Comparison of ENCODE assay signal across 25 mouse cellular contexts in genomic region chr19:38282407-38282806, GRCm38 (mm10). TPM values are rescaled to one million over a fixed set of nuclear protein-coding genes. Genes with fewer than 3 reads are reported as not detected.
A peak's percentile ranks its signal among the peaks of the same experiment; 100 is the strongest.
DNase-seq lines count a peak whose midpoint lies in the region; ATAC-seq lines count a peak whose summit lies in the region.
"Had no signal": no experiment of that assay in that cellular context is flagged by ENCODE, and none has a peak within 500 bp of the region (broad histone marks: within the 10 kb centered on the region; RNA-seq: fewer than 3 reads in every experiment).

No protein-coding gene starts in this region.

- H3K27ac ChIP-seq in kidney, embryonic 15.5 days: 0 out of 2 replicates have a peak overlapping the region, but pooled peaks have one; percentile 13
- H3K27ac ChIP-seq in embryonic facial prominence, embryonic 14.5 days (replicated peaks; ENCODE audit: low read depth, low read length): no peak overlapping the region
- H3K27ac ChIP-seq in limb, embryonic 12.5 days: 0 out of 2 replicates have a peak overlapping the region, but pooled peaks have one; percentile 29
- no peak overlapping the region for H3K27ac ChIP-seq in hindbrain, embryonic 14.5 days
- H3K27ac ChIP-seq: forebrain, embryonic 15.5 days; heart, embryonic 13.5 days; hindbrain, embryonic 15.5 days; liver, embryonic 14.5 days; midbrain, embryonic 15.5 days; stomach, postnatal 0 days had no signal

- no peak for DNase-seq in kidney, adult 9 months
- peak; percentile 31 for DNase-seq in embryo, embryonic 11 days
- peak; percentile 56 for DNase-seq in embryonic facial prominence, embryonic 14.5 days (ENCODE audit: low spot score)
- DNase-seq in left cerebral cortex, adult 9 months (ENCODE audit: low spot score in 2 of 2): no peak
- DNase-seq in cerebellum, adult 8-10 months: no peak
- no peak for DNase-seq in hindbrain, embryonic 14.5 days (ENCODE audit: low spot score)
- DNase-seq: adrenal gland, postnatal 25 days; cerebellum, adult 18-20 months; cerebellum, postnatal 14 days; heart, postnatal 10 days; kidney, postnatal 10 days; layer of hippocampus, adult 9-11 months; liver; lung, adult 2 months; lung, postnatal 10 days; thymus, adult 18-20 months; thymus, postnatal 36 days had no signal

- 14% methylated on average over 2 of the region's 2 CpGs for WGBS in kidney, embryonic 15.5 days
- WGBS in embryonic facial prominence, embryonic 14.5 days: 20% methylated on average over 2 of the region's 2 CpGs
- WGBS in limb, embryonic 12.5 days: 4% methylated on average over 2 of the region's 2 CpGs
- 78% methylated on average over 2 of the region's 2 CpGs for WGBS in hindbrain, embryonic 14.5 days

- H3K4me2 ChIP-seq in kidney, embryonic 15.5 days: no peak overlapping the region
- H3K4me2 ChIP-seq in embryonic facial prominence, embryonic 14.5 days (ENCODE audit: low read depth, low read length): no peak overlapping the region
- peak overlapping the region; percentile 7; the same call in 1 of the 2 replicates for H3K4me2 ChIP-seq in limb, embryonic 12.5 days
- H3K4me2 ChIP-seq in hindbrain, embryonic 14.5 days (replicated peaks): no peak overlapping the region
- H3K4me2 ChIP-seq: forebrain, embryonic 15.5 days; heart, embryonic 13.5 days; hindbrain, embryonic 15.5 days; midbrain, embryonic 15.5 days had no signal

- no peak overlapping the region for H3K4me3 ChIP-seq in kidney, embryonic 15.5 days (replicated peaks)
- no peak overlapping the region for H3K4me3 ChIP-seq in embryonic facial prominence, embryonic 14.5 days (ENCODE audit: low read depth, low read length)
- no peak overlapping the region for H3K4me3 ChIP-seq in limb, embryonic 12.5 days (replicated peaks)
- no peak overlapping the region for H3K4me3 ChIP-seq in hindbrain, embryonic 14.5 days (replicated peaks; ENCODE audit: low read length)
- H3K4me3 ChIP-seq: forebrain, embryonic 15.5 days; heart, embryonic 13.5 days; hindbrain, embryonic 15.5 days; midbrain, embryonic 15.5 days had no signal

- no peaks in the 10 kb centered on the region for H3K9me3 ChIP-seq in kidney, embryonic 15.5 days (replicated peaks)
- H3K9me3 ChIP-seq in embryonic facial prominence, embryonic 14.5 days (ENCODE audit: control insufficient read depth, low read length): no peaks in the 10 kb centered on the region
- H3K9me3 ChIP-seq in limb, embryonic 12.5 days: no peaks in the 10 kb centered on the region
- no peaks in the 10 kb centered on the region for H3K9me3 ChIP-seq in hindbrain, embryonic 14.5 days (ENCODE audit: control insufficient read depth, low read length)
- H3K9me3 ChIP-seq: forebrain, embryonic 15.5 days; hindbrain, embryonic 15.5 days; midbrain, embryonic 15.5 days had no signal

- no peaks in the 10 kb centered on the region for H3K36me3 ChIP-seq in kidney, embryonic 15.5 days
- H3K36me3 ChIP-seq in embryonic facial prominence, embryonic 14.5 days (ENCODE audit: control insufficient read depth, insufficient read depth, low read length): no peaks in the 10 kb centered on the region
- no peaks in the 10 kb centered on the region for H3K36me3 ChIP-seq in limb, embryonic 12.5 days
- no peaks in the 10 kb centered on the region for H3K36me3 ChIP-seq in hindbrain, embryonic 14.5 days (replicated peaks; ENCODE audit: control insufficient read depth, insufficient read depth)
- H3K36me3 ChIP-seq: forebrain, embryonic 15.5 days; heart, embryonic 13.5 days; hindbrain, embryonic 15.5 days; midbrain, embryonic 15.5 days had no signal

- 0 out of 2 replicates have a peak, but pooled peaks cover 4% of the 10 kb centered on the region for H3K4me1 ChIP-seq in kidney, embryonic 15.5 days
- no peaks in the 10 kb centered on the region for H3K4me1 ChIP-seq in embryonic facial prominence, embryonic 14.5 days (ENCODE audit: control insufficient read depth, insufficient read depth, low read length)
- peaks cover 11% of the 10 kb centered on the region for H3K4me1 ChIP-seq in limb, embryonic 12.5 days (replicated peaks)
- no peaks in the 10 kb centered on the region for H3K4me1 ChIP-seq in hindbrain, embryonic 14.5 days (replicated peaks; ENCODE audit: control insufficient read depth, insufficient read depth, low read length)
- H3K4me1 ChIP-seq: forebrain, embryonic 15.5 days; heart, embryonic 13.5 days; hindbrain, embryonic 15.5 days; midbrain, embryonic 15.5 days had no signal

- ATAC-seq in kidney, embryonic 15.5 days (replicated peaks; ENCODE audit: low FRiP score): peak; percentile 58; the same call in 1 of the 2 replicates
- peak; percentile 53; the same call in 1 of the 2 replicates for ATAC-seq in embryonic facial prominence, embryonic 14.5 days (ENCODE audit: low read depth)
- ATAC-seq in limb, embryonic 12.5 days (ENCODE audit: insufficient number of reproducible peaks, insufficient read depth, low FRiP score, low TSS enrichment, low read depth): peak; percentile 66
- no peak for ATAC-seq in hindbrain, embryonic 14.5 days (ENCODE audit: low FRiP score)
- ATAC-seq: forebrain, embryonic 15.5 days; midbrain, embryonic 15.5 days had no signal

- no peak overlapping the region for H3K9ac ChIP-seq in kidney, embryonic 15.5 days
- no peak overlapping the region for H3K9ac ChIP-seq in embryonic facial prominence, embryonic 14.5 days (ENCODE audit: low read depth, low read length)
- no peak overlapping the region for H3K9ac ChIP-seq in limb, embryonic 12.5 days (replicated peaks)
- no peak overlapping the region for H3K9ac ChIP-seq in hindbrain, embryonic 14.5 days
- H3K9ac ChIP-seq: forebrain, embryonic 15.5 days; heart, embryonic 13.5 days; hindbrain, embryonic 15.5 days; liver, embryonic 14.5 days; midbrain, embryonic 15.5 days had no signal

- H3K27me3 ChIP-seq in kidney, embryonic 15.5 days: no peaks in the 10 kb centered on the region
- H3K27me3 ChIP-seq in embryonic facial prominence, embryonic 14.5 days (replicated peaks; ENCODE audit: control insufficient read depth, insufficient read depth, low read length): no peaks in the 10 kb centered on the region
- no peaks in the 10 kb centered on the region for H3K27me3 ChIP-seq in limb, embryonic 12.5 days
- no peaks in the 10 kb centered on the region for H3K27me3 ChIP-seq in hindbrain, embryonic 14.5 days (ENCODE audit: control insufficient read depth, insufficient read depth, low read length)
- H3K27me3 ChIP-seq: forebrain, embryonic 15.5 days; heart, embryonic 13.5 days; hindbrain, embryonic 15.5 days; midbrain, embryonic 15.5 days had no signal

RNA-seq across cellular contexts. Expression of gene Lgi1, which starts 18.1 kb away (rescaled TPM):
- polyA plus RNA-seq in kidney, embryonic 15.5 days (2015; fragmentation: Nextera tagmentation; extraction: Ambion mirVana): 2.2 and 2.8 TPM in 2 replicates
- 5.9 and 6.1 TPM in 2 replicates for polyA plus RNA-seq in embryonic facial prominence, embryonic 14.5 days (2014; fragmentation: Nextera tagmentation; extraction: Ambion mirVana)
- 0.74 and 1.2 TPM in 2 replicates for polyA plus RNA-seq in limb, embryonic 12.5 days (2016; fragmentation: Nextera tagmentation; extraction: Ambion mirVana)
- polyA plus RNA-seq in hindbrain, embryonic 14.5 days (2014; fragmentation: Nextera tagmentation; extraction: Ambion mirVana): 22.2 TPM in 2 replicates
- polyA plus RNA-seq: heart, embryonic 13.5 days had no signal

RNA-seq across cellular contexts. Expression of gene Fra10ac1, which starts 58.5 kb away (rescaled TPM):
- 38.6 and 39.6 TPM in 2 replicates for polyA plus RNA-seq in kidney, embryonic 15.5 days (2015; fragmentation: Nextera tagmentation; extraction: Ambion mirVana)
- 26.0 and 27.3 TPM in 2 replicates for polyA plus RNA-seq in embryonic facial prominence, embryonic 14.5 days (2014; fragmentation: Nextera tagmentation; extraction: Ambion mirVana)
- 46.3 and 48.3 TPM in 2 replicates for polyA plus RNA-seq in limb, embryonic 12.5 days (2016; fragmentation: Nextera tagmentation; extraction: Ambion mirVana)
- polyA plus RNA-seq in hindbrain, embryonic 14.5 days (2014; fragmentation: Nextera tagmentation; extraction: Ambion mirVana): 33.5 and 34.5 TPM in 2 replicates

Comparison
In these comparisons a context has a peak if more than half of its experiments do, and no peak if none do; other contexts are left out.
1. H3K27ac ChIP-seq: peak in kidney, embryonic 15.5 days (single experiment) and limb, embryonic 12.5 days (single experiment); none in embryonic facial prominence, embryonic 14.5 days (single experiment) and hindbrain, embryonic 14.5 days (single experiment).
2. DNase-seq: peak in embryo, embryonic 11 days (single experiment) and embryonic facial prominence, embryonic 14.5 days (single experiment); none in kidney, adult 9 months (single experiment), left cerebral cortex, adult 9 months (0 of 2), cerebellum, adult 8-10 months (single experiment) and hindbrain, embryonic 14.5 days (single experiment).